Mouse (Mus musculus) bone marrow macrophage, adult 2 months (primary cell): ENCODE measurements at regions not wholly inside any gene's neighbourhood (a gene's known extent, or its start where the extent isn't known, plus 50 kb on each side); places are given as distances from the start of the nearest gene placed in this dataset.

ENCODE experiments used
- CTCF ChIP-seq: IDR thresholded peaks from 2 replicates; pipeline ENCODE4 v1.5.1; 2012; ENCODE audit warnings: low read depth, mild to moderate bottlenecking, low read length, moderate library complexity
- POLR2A ChIP-seq: IDR thresholded peaks from 2 replicates; pipeline ENCODE4 v1.6.1; 2012; ENCODE audit warnings: mild to moderate bottlenecking, low read depth, low read length, borderline replicate concordance

DNA sequence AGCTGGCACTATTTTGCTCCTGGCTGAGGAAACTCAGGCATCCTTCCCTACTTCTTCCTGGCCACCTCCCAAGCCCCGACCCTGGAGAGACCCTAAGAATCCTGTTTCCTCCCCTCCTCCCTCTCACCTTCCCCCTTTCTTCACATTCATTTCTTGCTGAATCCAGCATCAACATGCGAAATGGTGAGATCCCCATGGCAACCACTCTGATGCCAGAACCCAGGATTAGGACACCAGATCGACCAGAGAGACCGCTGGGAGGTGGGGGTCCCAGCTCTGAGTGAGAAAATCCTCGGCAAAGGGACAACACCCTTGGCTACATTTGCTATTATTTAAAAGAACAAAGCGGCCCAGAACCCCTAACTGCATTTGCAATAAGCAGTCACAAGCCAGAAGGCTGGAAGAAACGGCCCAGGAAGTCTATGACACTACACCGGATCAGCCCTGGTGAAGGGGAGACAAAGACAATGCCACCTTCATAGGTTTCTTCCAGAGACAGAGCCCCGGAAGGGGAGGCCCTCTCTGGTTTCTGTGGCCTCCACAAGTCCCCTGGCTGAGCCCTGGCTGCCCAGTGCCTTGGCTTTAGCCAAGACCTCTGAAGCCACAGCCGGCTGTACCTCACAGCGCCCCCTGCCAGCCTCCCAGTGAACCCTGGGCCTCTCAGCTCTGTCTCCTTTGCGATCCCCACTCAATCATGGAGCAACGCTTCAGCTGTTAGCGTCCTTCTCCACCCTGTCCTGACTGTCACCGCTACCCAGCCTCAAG lies 265.6 kb upstream of the Rpl38 start:
- TF ChIP-seq CTCF (no peak), POLR2A (no peak)
